Mouse (Mus musculus) liver, embryonic 14.5 days (tissue): ENCODE measurements around the gene Lhfpl5. TPM values are rescaled to one million over a fixed set of nuclear protein-coding genes. Genes with fewer than 3 reads are reported as not detected.

Experiments
- ATAC-seq: fragments of 200-750 bp; cut with Nextera tagmentation; 2 replicates; pipeline ENCODE4 v1.8.0; 2017; ENCODE audit warnings: moderate number of reproducible peaks, mild to moderate bottlenecking, moderate library complexity; ENCODE audit not compliant: insufficient read depth
- DNase-seq, 3 experiments: peaks; one replicate each; pipeline ENCODE4 v3.0.0-alpha.2; 2012 to 2013; ENCODE audit warnings: low read depth in 3 of 3, low spot score in 3 of 3
- H3K27ac ChIP-seq: fragments of 300-500 bp; sonication (generic); 2 replicates; pipeline ENCODE4 v1.5.1; 2014; ENCODE audit warnings: moderate library complexity, mild to moderate bottlenecking, control low read depth, inconsistent platforms
- H3K27me3 ChIP-seq: fragments of 300-500 bp; sonication (generic); 2 replicates; pipeline ENCODE4 v1.6.1; 2014; ENCODE audit warnings: mild to moderate bottlenecking, low read length, moderate library complexity; ENCODE audit not compliant: control insufficient read depth, insufficient read depth
- H3K36me3 ChIP-seq: fragments of 300-500 bp; sonication (generic); replicated peaks from 2 replicates; pipeline ENCODE4 v1.6.1; 2014; ENCODE audit warnings: low read depth; ENCODE audit not compliant: control insufficient read depth, insufficient read depth
- H3K4me1 ChIP-seq, 2 experiments: fragments of 200-500 bp in 1 of 2; fragments of 300-500 bp in 1 of 2; sonication (generic) in 1 of 2; replicated peaks; 2 replicates each; pipeline ENCODE4 v1.6.1; 2012 to 2014; ENCODE audit warnings: antibody characterized with exemption in 1 of 2, inconsistent platforms in 1 of 2, low read length in 1 of 2; ENCODE audit not compliant: control insufficient read depth in 2 of 2, insufficient read depth in 2 of 2
- H3K4me2 ChIP-seq: fragments of 300-500 bp; sonication (generic); 2 replicates; pipeline ENCODE4 v1.6.1; 2014; ENCODE audit warnings: low read depth, mild to moderate bottlenecking, control low read depth, moderate library complexity
- H3K4me3 ChIP-seq, 2 experiments: fragments of 200-500 bp in 1 of 2; fragments of 300-500 bp in 1 of 2; sonication (generic) in 1 of 2; 2 replicates each; pipeline ENCODE4 v1.5.1; 2012 to 2014; ENCODE audit warnings: low read depth in 2 of 2, low read length in 2 of 2, mild to moderate bottlenecking in 2 of 2, control low read depth in 1 of 2, inconsistent platforms in 1 of 2, moderate library complexity in 1 of 2; ENCODE audit not compliant: insufficient read depth in 1 of 2
- H3K9ac ChIP-seq: fragments of 300-500 bp; sonication (generic); replicated peaks from 2 replicates; pipeline ENCODE4 v1.6.1; 2014; ENCODE audit warnings: mild to moderate bottlenecking, control low read depth, moderate library complexity
- H3K9me3 ChIP-seq: fragments of 300-500 bp; sonication (generic); 2 replicates; pipeline ENCODE4 v1.6.1; 2016; ENCODE audit warnings: low read length, mixed read lengths; ENCODE audit not compliant: control insufficient read depth
- CTCF ChIP-seq: IDR thresholded peaks from 2 replicates; pipeline ENCODE4 v1.5.1; 2016; ENCODE audit warnings: antibody characterized with exemption, low read depth, control low read depth
- EP300 ChIP-seq: IDR thresholded peaks from 2 replicates; pipeline ENCODE4 v1.6.1; 2016; ENCODE audit warnings: antibody characterized with exemption, low read depth
- WGBS: fragments of 180-500 bp; shearing (Covaris S2); extraction: QIAGEN DNeasy Blood & Tissue Kit; methylation state at CpG from one replicate; pipeline ENCODE4 v1.1.7; 2014; ENCODE audit not compliant: insufficient replicate concordance; 5-methylcytosine and 5-hydroxymethylcytosine counted together
- polyA plus RNA-seq, 2 experiments: library from polyadenylated mRNA; depleted of rRNA in 1 of 2; stranded (reverse) in 1 of 2; unstranded in 1 of 2; fragments of >200 nt; fragmentation: Nextera tagmentation in 1 of 2; extraction: Ambion mirVana in 1 of 2; gene quantifications; 2 replicates each; pipeline versions ENCODE4 v1.2.1 to v1.2.3; 2012 to 2014

The Lhfpl5 gene
- polyA plus RNA-seq, 2 experiments = not detected

GRCm38 (mm10) chr17:28567541-28567940 lies 7.9 kb upstream of the Lhfpl5 start:
- DNase-seq = no peak
- TF ChIP-seq CTCF = no peak
- no peak for TF ChIP-seq EP300
- Histone ChIP-seq H3K27me3 (no peaks in the 10 kb centered on the region), H3K36me3 (no peaks in the 10 kb centered on the region), H3K4me1 (no peaks in the 10 kb centered on the region), H3K9ac (no peak overlapping the region), H3K4me2 (no peak overlapping the region), H3K9me3 (no peaks in the 10 kb centered on the region), H3K4me3 (no peak overlapping the region), H3K27ac (no peak overlapping the region)
- ATAC-seq = no peak
- WGBS = 28% methylated on average over 3 of the region's 3 CpGs

DNA sequence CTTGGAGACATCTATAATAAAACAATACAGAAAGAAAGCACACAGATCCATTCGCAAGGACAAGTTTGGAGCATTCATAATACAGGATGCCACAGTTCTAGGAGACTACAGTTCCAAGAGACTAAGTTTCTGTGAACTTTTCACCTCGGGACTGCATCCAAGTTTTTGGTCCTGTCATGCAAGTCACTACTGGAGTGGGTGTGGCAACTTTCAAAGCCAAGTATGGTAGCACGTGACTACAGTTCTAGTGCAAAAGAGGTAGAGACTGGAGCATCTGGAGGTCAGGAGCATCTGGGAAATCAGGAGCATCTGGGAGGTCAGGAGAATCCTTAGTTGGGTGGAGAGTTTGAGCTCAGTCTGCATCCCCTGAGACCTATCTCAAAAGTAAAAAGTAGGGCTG lies 3.6 kb upstream of the Lhfpl5 start:
- no peaks in the 10 kb centered on the region for H3K27me3 ChIP-seq
- no peaks in the 10 kb centered on the region for H3K36me3 ChIP-seq
- H3K9ac ChIP-seq = no peak overlapping the region
- ATAC-seq (no peak), DNase-seq (no peak)
- H3K9me3 ChIP-seq = no peaks in the 10 kb centered on the region
- TF ChIP-seq EP300 = no peak
- no peak for TF ChIP-seq CTCF
- WGBS = 64% methylated on average over 3 of the region's 3 CpGs
- H3K27ac ChIP-seq = no peak overlapping the region
- no peak overlapping the region for H3K4me3 ChIP-seq
- 0 out of 4 replicates have a peak, but pooled peaks cover 0 to 2% of the 10 kb centered on the region in 2 experiments for H3K4me1 ChIP-seq
- no peak overlapping the region for H3K4me2 ChIP-seq

DNA sequence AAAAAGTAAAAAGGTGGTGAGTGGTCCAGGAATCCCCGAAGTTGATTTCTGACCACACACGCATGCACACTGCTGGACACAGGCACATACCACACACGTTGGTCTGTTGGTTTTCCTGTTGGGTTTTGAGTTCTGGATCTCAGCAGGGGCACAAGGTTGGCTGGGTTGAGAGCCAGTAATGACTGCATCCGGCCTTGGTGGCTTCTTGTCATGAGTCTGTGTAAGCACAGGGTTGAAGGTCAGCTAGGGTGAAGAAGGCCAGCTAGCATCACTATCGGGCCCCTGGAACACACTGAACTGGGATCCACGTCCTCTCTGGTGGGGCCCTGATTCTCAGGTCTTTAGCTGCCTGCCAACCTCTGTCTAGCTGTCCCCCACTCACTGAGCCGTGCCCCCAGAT lies 2.9 kb upstream of the Lhfpl5 start:
- no peak overlapping the region for H3K9ac ChIP-seq
- H3K4me3 ChIP-seq = no peak overlapping the region
- no peaks in the 10 kb centered on the region for H3K27me3 ChIP-seq
- DNase-seq = no peak
- no peaks in the 10 kb centered on the region for H3K36me3 ChIP-seq
- H3K9me3 ChIP-seq = no peaks in the 10 kb centered on the region
- no peak overlapping the region for H3K4me2 ChIP-seq
- TF ChIP-seq EP300 (no peak), CTCF (no peak)
- H3K4me1 ChIP-seq = 0 out of 4 replicates have a peak, but pooled peaks cover 0 to 2% of the 10 kb centered on the region in 2 experiments
- H3K27ac ChIP-seq = no peak overlapping the region
- no peak for ATAC-seq
- 53% methylated on average over 7 of the region's 7 CpGs for WGBS

GRCm38 (mm10) chr17:28572941-28573340 lies 2.5 kb upstream of the Lhfpl5 start:
- no peaks in the 10 kb centered on the region for H3K27me3 ChIP-seq
- H3K27ac ChIP-seq = no peak overlapping the region
- no peak overlapping the region for H3K9ac ChIP-seq
- no peak for TF ChIP-seq CTCF
- TF ChIP-seq EP300 = no peak
- no peaks in the 10 kb centered on the region for H3K36me3 ChIP-seq
- H3K4me2 ChIP-seq = no peak overlapping the region
- WGBS = 63% methylated on average over 6 of the region's 6 CpGs
- 0 out of 4 replicates have a peak, but pooled peaks cover 0 to 2% of the 10 kb centered on the region in 2 experiments for H3K4me1 ChIP-seq
- ATAC-seq (no peak), DNase-seq (no peak)
- H3K4me3 ChIP-seq = no peak overlapping the region
- H3K9me3 ChIP-seq = no peaks in the 10 kb centered on the region

DNA sequence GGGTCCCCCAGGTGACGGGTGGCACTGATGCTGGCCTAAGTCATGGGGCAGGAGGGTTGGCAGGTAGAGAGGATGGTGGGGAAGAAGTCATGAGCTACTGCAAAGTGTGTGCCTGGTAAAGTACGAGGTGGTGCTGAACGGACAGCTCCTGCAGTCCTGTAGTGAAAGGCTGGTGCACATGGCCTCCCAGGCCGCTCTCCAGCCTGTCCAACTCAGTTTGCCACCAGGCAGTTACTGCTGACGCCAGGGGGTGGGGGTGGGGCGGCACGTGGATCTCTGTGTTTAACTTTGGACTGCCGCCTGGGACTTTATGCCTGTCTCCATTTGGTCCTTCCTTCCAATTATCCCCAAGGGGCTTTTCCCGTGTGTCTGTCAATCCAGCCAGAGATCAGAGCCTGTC lies 5.0 kb downstream of the Lhfpl5 start:
- Histone ChIP-seq H3K4me3 (no peak overlapping the region), H3K4me1 (no peaks in the 10 kb centered on the region), H3K4me2 (no peak overlapping the region), H3K36me3 (no peaks in the 10 kb centered on the region), H3K27ac (no peak overlapping the region), H3K9ac (no peak overlapping the region), H3K27me3 (no peaks in the 10 kb centered on the region), H3K9me3 (no peaks in the 10 kb centered on the region)
- ATAC-seq (no peak), DNase-seq (peak; percentile 31 to 55 (median 44))
- TF ChIP-seq CTCF (no peak), EP300 (no peak)
- 5% methylated on average over 9 of the region's 9 CpGs for WGBS
